Mouse (Mus musculus) embryo, embryonic 10.5 days (tissue): ENCODE data around the gene Kptn.

ENCODE experiments used
- DNase-seq: peaks from one replicate; pipeline ENCODE4 v3.0.0-alpha.2; 2015; ENCODE audit warnings: low spot score

The Kptn gene

DNA sequence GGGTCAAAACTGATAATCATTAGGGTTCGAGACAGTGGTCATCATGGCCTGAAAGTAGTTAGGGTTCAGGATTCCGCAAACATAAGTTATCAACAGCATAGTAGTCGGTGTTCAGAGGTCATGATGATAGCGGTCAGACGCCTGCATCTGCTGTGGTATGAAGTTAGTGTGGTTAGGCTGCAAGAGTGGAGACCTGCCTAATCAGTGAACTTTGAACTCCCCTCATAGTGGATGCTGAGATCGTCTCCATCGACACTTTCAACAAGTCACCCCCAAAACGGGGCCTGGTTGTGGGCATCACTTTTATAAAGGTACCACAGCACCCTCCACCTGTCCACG lies 536 bp downstream of the Kptn start:
- no peak for DNase-seq

DNA sequence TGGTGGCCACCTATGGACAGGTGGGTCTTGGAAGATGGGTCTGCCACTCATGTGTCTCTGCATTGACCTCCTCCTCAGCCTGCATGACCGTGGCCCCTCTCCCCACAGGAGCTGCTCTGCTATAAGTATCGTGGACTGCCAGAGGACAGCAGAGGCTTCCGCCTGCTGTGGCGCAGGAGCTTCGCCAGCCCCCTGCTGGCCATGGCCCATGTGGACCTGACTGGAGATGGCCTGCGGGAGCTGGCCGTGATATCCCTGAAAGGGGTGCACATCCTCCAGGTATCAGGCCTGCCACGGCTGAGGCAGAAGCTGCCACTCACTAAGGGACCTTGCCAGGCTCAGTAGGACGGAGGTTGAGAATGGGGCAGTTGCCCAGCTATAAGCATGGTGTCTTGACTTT lies 6.1 kb downstream of the Kptn start:
- no peak for DNase-seq

GRCm38 (mm10) chr7:16128344-16128743 lies 8.6 kb downstream of the Kptn start:
- no peak for DNase-seq

- no peak for DNase-seq
Observed at GRCm38 (mm10) chr7:16128899-16129298, 9.2 kb downstream of the Kptn start.

GRCm38 (mm10) chr7:16129421-16129845 lies 9.7 kb downstream of the Kptn start, which contains the start of gene Slc8a2:
TSS of gene Slc8a2 (plus strand) at chr7:16129826.
- DNase-seq: peak; percentile 93

GRCm38 (mm10) chr7:16129846-16130691 lies 10.4 kb downstream of the Kptn start:
- peak; percentile 89 for DNase-seq

DNA sequence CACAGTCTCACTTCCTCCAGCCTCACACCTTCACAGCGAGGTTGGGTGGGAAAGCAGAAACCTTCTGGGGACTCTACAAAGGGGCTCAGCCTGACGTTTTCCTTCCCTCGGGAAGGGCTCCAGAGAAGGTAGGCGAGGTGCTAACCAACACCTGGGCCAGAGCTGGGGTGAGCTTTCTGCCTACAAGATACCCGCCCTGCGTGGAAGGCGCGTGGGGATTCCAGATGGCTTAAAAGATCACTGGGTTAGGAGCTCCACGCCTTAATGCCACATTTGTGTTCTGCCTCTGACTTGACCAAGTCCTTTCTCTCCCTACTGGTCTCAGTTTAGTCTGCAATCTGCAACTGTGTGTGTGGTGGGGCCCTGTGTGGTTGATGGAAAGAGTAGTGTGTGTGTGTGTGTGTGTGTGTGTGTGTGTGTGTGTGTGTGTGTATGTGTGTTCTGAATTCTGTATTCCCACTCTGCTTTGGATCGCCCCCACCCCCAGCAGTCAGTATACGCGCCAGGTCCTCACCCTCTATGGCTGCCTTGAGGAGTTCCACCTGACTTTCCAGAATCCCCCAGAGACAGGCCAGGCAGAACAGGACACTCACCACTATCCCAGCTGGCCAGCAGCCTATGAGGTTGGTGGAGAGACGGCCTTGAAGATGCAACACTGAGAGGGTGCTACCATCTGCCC lies 11.4 kb downstream of the Kptn start:
- DNase-seq: no peak

DNA sequence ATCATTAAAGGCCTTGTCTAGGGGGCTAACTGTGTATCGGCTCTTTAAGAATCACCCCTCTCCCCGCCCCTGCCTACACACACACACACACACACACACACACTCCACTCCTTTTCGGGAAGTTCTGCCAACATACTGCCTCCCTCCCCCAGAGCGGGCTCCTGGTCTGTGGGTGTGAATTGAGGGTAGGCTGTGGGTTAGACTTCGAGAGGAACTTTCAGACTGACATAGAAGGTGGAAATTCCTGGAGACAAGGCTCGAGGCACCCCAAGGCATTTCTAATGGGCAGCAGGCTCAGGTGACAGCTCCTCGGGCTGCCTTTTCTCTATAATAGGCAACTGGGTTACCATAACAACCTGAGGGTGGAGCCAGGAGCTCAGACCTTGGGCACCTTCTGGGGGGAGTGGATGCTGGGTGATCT lies 12.5 kb downstream of the Kptn start:
- DNase-seq: peak; percentile 54

GRCm38 (mm10) chr7:16132926-16133325 lies 13.2 kb downstream of the Kptn start:
- no peak for DNase-seq

- no peak for DNase-seq
Observed at GRCm38 (mm10) chr7:16133691-16134090, 14.0 kb downstream of the Kptn start.

GRCm38 (mm10) chr7:16134951-16135392 lies 15.3 kb downstream of the Kptn start:
- DNase-seq: no peak

DNA sequence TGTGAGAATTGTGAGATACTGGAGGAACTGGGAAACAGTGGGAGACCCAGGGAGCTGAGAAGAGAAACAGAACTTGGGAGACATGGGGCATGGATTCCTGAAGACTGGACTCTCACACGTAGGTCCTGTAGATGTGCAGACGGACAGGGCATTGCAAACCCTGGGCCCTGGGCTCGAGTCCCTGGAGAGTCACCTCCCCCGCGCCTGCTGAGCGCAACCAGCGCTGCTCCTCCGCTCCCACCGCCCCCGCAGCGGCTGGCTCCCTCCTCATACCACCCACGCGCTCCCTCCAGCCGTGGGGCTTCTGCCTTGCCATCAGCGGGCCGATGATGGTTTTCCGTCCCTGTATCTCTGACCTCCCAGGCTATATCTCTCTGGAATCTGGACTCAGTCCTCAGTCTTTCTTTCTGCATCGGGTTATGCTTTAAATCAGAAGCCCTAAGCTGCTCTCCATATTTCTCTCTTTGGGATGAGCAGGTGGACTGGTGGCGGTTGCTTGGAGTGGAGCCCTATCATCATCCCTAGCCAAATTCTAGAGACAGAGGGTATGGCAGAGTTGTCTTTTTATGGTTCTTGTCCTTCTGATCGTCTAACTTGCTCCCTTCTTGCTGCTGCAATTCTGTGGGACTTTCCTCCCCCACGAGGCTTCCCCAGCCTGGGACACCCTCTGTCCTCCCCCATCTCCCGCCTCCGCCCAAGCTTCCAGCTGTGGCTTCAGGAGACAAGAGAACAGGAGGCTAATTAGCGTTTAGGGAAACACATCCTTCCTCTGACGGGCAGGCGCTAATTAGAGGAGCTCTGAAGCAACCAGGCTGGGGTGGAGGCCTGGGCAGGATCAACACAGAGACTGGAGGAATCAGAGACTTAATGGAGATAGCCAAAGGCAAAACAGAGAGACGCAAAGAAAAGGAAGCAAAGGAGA lies 27.1 kb downstream of the Kptn start:
- DNase-seq: no peak

DNA sequence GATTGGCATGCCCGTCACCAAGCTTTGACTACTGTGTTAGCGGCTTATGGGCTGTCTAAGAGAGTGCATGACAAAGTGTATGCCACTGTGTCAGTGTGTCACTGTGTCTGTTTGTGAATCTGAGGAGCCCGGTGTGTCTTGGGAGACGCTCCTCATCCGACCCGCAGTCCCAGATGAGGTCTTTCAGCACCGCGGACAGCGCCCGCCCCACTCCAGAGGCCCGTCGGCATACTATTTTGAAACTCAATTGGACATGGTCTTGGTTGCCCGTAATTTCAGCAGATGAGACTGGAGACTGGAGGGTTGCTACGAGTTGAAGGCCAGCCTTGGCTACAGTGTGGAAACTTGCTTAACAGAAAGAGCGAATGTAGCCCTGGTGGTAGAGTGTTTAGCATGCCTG lies 27.9 kb downstream of the Kptn start:
- peak; percentile 74 for DNase-seq

GRCm38 (mm10) chr7:16149241-16149640 lies 29.5 kb downstream of the Kptn start:
- no peak for DNase-seq

- DNase-seq: no peak
Observed at GRCm38 (mm10) chr7:16150191-16151145, 30.8 kb downstream of the Kptn start.

- peak; percentile 80 for DNase-seq
Observed at GRCm38 (mm10) chr7:16153522-16153921, 33.8 kb downstream of the Kptn start.

- DNase-seq: no peak
Observed at GRCm38 (mm10) chr7:16155132-16155872, 35.6 kb downstream of the Kptn start.

- no peak for DNase-seq
Observed at GRCm38 (mm10) chr7:16156105-16156714, 36.5 kb downstream of the Kptn start.

DNA sequence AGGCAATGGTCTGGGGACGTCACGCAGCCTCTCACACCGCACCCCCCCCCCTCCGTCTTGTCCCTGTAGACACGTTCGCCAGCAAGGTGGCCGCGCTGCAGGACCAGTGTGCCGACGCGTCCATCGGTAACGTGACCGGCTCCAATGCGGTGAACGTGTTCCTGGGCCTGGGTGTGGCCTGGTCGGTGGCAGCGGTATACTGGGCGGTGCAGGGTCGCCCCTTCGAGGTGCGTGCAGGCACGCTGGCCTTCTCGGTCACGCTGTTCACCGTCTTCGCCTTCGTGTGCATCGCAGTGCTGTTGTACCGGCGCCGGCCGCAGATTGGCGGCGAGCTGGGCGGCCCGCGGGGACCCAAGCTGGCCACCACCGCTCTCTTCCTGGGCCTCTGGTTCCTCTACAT lies 39.0 kb downstream of the Kptn start:
- no peak for DNase-seq

- DNase-seq: no peak
Observed at GRCm38 (mm10) chr7:16160702-16161101, 41.0 kb downstream of the Kptn start.
